Mouse (Mus musculus) intestine, embryonic 16.5 days (tissue): ENCODE measurements around the gene Ak4. TPM values are rescaled to one million over a fixed set of nuclear protein-coding genes. Genes with fewer than 3 reads are reported as not detected.
A peak's percentile ranks its signal among the peaks of the same experiment; 100 is the strongest.

Experiments used
- ATAC-seq: fragments of 200-750 bp; cut with Nextera tagmentation; 2 replicates; pipeline ENCODE4 v1.8.0; 2017; ENCODE audit warnings: moderate TSS enrichment, moderate library complexity
- H3K27ac ChIP-seq: fragments of 300-500 bp; sonication (generic); 2 replicates; pipeline ENCODE4 v1.5.1; 2014; ENCODE audit warnings: mild to moderate bottlenecking, low read length
- H3K27me3 ChIP-seq: fragments of 300-500 bp; sonication (generic); replicated peaks from 2 replicates; pipeline ENCODE4 v1.6.1; 2014; ENCODE audit warnings: low read length, control low read depth, mixed read lengths; ENCODE audit not compliant: control insufficient read depth, insufficient read depth
- H3K36me3 ChIP-seq: fragments of 300-500 bp; sonication (generic); 2 replicates; pipeline ENCODE4 v1.6.1; 2014; ENCODE audit warnings: low read length, control low read depth; ENCODE audit not compliant: control insufficient read depth, insufficient read depth
- H3K4me1 ChIP-seq: fragments of 300-500 bp; sonication (generic); 2 replicates; pipeline ENCODE4 v1.6.1; 2014; ENCODE audit warnings: low read length, control low read depth, mixed read lengths; ENCODE audit not compliant: control insufficient read depth, insufficient read depth
- H3K4me2 ChIP-seq: fragments of 300-500 bp; sonication (generic); 2 replicates; pipeline ENCODE4 v1.6.1; 2014; ENCODE audit warnings: low read depth, low read length, control low read depth
- H3K4me3 ChIP-seq: fragments of 300-500 bp; sonication (generic); 2 replicates; pipeline ENCODE4 v1.5.1; 2014; ENCODE audit warnings: mild to moderate bottlenecking, low read length
- H3K9ac ChIP-seq: fragments of 300-500 bp; sonication (generic); 2 replicates; pipeline ENCODE4 v1.6.1; 2014; ENCODE audit warnings: low read depth, low read length
- H3K9me3 ChIP-seq: fragments of 300-500 bp; sonication (generic); 2 replicates; pipeline ENCODE4 v1.6.1; 2016; ENCODE audit warnings: low read length, control low read depth; ENCODE audit not compliant: control insufficient read depth
- WGBS: fragments of 180-500 bp; shearing (Covaris S2); extraction: QIAGEN DNeasy Blood & Tissue Kit; methylation state at CpG from one replicate; pipeline ENCODE4 v1.1.7; 2014; 5-methylcytosine and 5-hydroxymethylcytosine counted together
- polyA plus RNA-seq: library from polyadenylated mRNA; unstranded; fragments of >200 nt; fragmentation: Nextera tagmentation; extraction: Ambion mirVana; gene quantifications from 2 replicates; pipeline ENCODE4 v1.2.1, GENCODE M21; 2015

Ak4 gene
- polyA plus RNA-seq, 1 experiment from 2014 or later = 19.9 TPM

- Histone ChIP-seq H3K36me3 (no peaks in the 10 kb centered on the region), H3K27ac (no peak overlapping the region), H3K9ac (no peak overlapping the region), H3K4me2 (no peak overlapping the region), H3K9me3 (no peaks in the 10 kb centered on the region), H3K4me3 (no peak overlapping the region), H3K4me1 (peaks cover 4% of the 10 kb centered on the region; the same call in 1 of the 2 replicates), H3K27me3 (no peaks in the 10 kb centered on the region; the same call in 1 of the 2 replicates)
- WGBS = 88% methylated on average over 11 of the region's 11 CpGs
- ATAC-seq = no peak
Observed at GRCm38 (mm10) chr4:101416966-101417365, 2.1 kb upstream of the Ak4 start.

- no peaks in the 10 kb centered on the region; the same call in 1 of the 2 replicates for H3K27me3 ChIP-seq
- no peaks in the 10 kb centered on the region for H3K9me3 ChIP-seq
- peak overlapping the region; percentile 97 for H3K4me2 ChIP-seq
- WGBS = 1% methylated on average over 78 of the region's 90 CpGs
- H3K36me3 ChIP-seq = no peaks in the 10 kb centered on the region
- H3K9ac ChIP-seq = peak overlapping the region; percentile 80
- ATAC-seq = peak; percentile 86
- peaks cover 4% of the 10 kb centered on the region; the same call in 1 of the 2 replicates for H3K4me1 ChIP-seq
- peak overlapping the region; percentile 78 for H3K4me3 ChIP-seq
- no peak overlapping the region for H3K27ac ChIP-seq
Observed at GRCm38 (mm10) chr4:101419911-101420880, 1.1 kb downstream of the Ak4 start.

- no peak for ATAC-seq
- H3K9ac ChIP-seq = no peak overlapping the region
- no peaks in the 10 kb centered on the region; the same call in 1 of the 2 replicates for H3K27me3 ChIP-seq
- no peak overlapping the region for H3K4me2 ChIP-seq
- 80% methylated on average over 10 of the region's 10 CpGs for WGBS
- H3K36me3 ChIP-seq = no peaks in the 10 kb centered on the region
- H3K4me1 ChIP-seq = peaks cover 4% of the 10 kb centered on the region; the same call in 1 of the 2 replicates
- H3K9me3 ChIP-seq = no peaks in the 10 kb centered on the region
- no peak overlapping the region for H3K27ac ChIP-seq
- H3K4me3 ChIP-seq = no peak overlapping the region
Observed at GRCm38 (mm10) chr4:101422996-101423395, 3.9 kb downstream of the Ak4 start.

- Histone ChIP-seq H3K36me3 (no peaks in the 10 kb centered on the region), H3K4me3 (no peak overlapping the region), H3K4me2 (no peak overlapping the region), H3K4me1 (peaks cover 4% of the 10 kb centered on the region; the same call in 1 of the 2 replicates), H3K9ac (no peak overlapping the region), H3K27ac (no peak overlapping the region), H3K9me3 (no peaks in the 10 kb centered on the region), H3K27me3 (no peaks in the 10 kb centered on the region; the same call in 1 of the 2 replicates)
- no peak for ATAC-seq
- 84% methylated on average over 5 of the region's 5 CpGs for WGBS
Observed at GRCm38 (mm10) chr4:101423571-101423970, 4.5 kb downstream of the Ak4 start.

- no peak overlapping the region for H3K27ac ChIP-seq
- no peak overlapping the region for H3K4me3 ChIP-seq
- ATAC-seq = no peak
Observed at GRCm38 (mm10) chr4:101424495-101424894, 5.4 kb downstream of the Ak4 start.

GRCm38 (mm10) chr4:101425119-101425518, 6.0 kb downstream of the Ak4 start:
- Histone ChIP-seq H3K4me3 (no peak overlapping the region), H3K27ac (no peak overlapping the region), H3K9ac (no peak overlapping the region), H3K4me1 (peaks cover 4% of the 10 kb centered on the region; the same call in 1 of the 2 replicates), H3K36me3 (no peaks in the 10 kb centered on the region), H3K27me3 (no peaks in the 10 kb centered on the region; the same call in 1 of the 2 replicates), H3K4me2 (no peak overlapping the region), H3K9me3 (no peaks in the 10 kb centered on the region)
- ATAC-seq = no peak
- 68% methylated on average over 5 of the region's 5 CpGs for WGBS

More at GRCm38 (mm10) chr4:101424495-101424894, 5.4 kb downstream of the Ak4 start:
- H3K9ac ChIP-seq = no peak overlapping the region
- H3K4me1 ChIP-seq = peaks cover 4% of the 10 kb centered on the region; the same call in 1 of the 2 replicates
- H3K9me3 ChIP-seq = no peaks in the 10 kb centered on the region
- 86% methylated on average over 3 of the region's 3 CpGs for WGBS
- H3K4me2 ChIP-seq = no peak overlapping the region
- no peaks in the 10 kb centered on the region for H3K36me3 ChIP-seq
- no peaks in the 10 kb centered on the region; the same call in 1 of the 2 replicates for H3K27me3 ChIP-seq

- no peak overlapping the region for H3K4me2 ChIP-seq
- 90% methylated on average over 3 of the region's 3 CpGs for WGBS
- H3K4me1 ChIP-seq = peaks cover under 1% of the 10 kb centered on the region; the same call in 1 of the 2 replicates
- no peaks in the 10 kb centered on the region; the same call in 1 of the 2 replicates for H3K27me3 ChIP-seq
- no peaks in the 10 kb centered on the region for H3K36me3 ChIP-seq
- no peak overlapping the region for H3K9ac ChIP-seq
- no peak for ATAC-seq
- no peak overlapping the region for H3K4me3 ChIP-seq
- no peak overlapping the region for H3K27ac ChIP-seq
- H3K9me3 ChIP-seq = no peaks in the 10 kb centered on the region
Observed at GRCm38 (mm10) chr4:101425666-101426065, 6.6 kb downstream of the Ak4 start.

GRCm38 (mm10) chr4:101426566-101426965, 7.5 kb downstream of the Ak4 start:
- WGBS = 89% methylated on average over 6 of the region's 6 CpGs
- no peak overlapping the region for H3K27ac ChIP-seq
- no peak for ATAC-seq

GRCm38 (mm10) chr4:101427886-101428680, 9.0 kb downstream of the Ak4 start:
- 85% methylated on average over 11 of the region's 11 CpGs for WGBS
- Histone ChIP-seq H3K4me1 (no peaks in the 10 kb centered on the region; the same call in 1 of the 2 replicates), H3K9ac (no peak overlapping the region), H3K27me3 (no peaks in the 10 kb centered on the region), H3K36me3 (no peaks in the 10 kb centered on the region), H3K27ac (no peak overlapping the region), H3K4me2 (no peak overlapping the region), H3K4me3 (no peak overlapping the region), H3K9me3 (no peaks in the 10 kb centered on the region)
- ATAC-seq = no peak

More at GRCm38 (mm10) chr4:101426566-101426965, 7.5 kb downstream of the Ak4 start:
- H3K4me3 ChIP-seq = no peak overlapping the region
- H3K4me1 ChIP-seq = no peaks in the 10 kb centered on the region; the same call in 1 of the 2 replicates
- no peaks in the 10 kb centered on the region for H3K36me3 ChIP-seq
- no peak overlapping the region for H3K9ac ChIP-seq
- no peaks in the 10 kb centered on the region for H3K9me3 ChIP-seq
- H3K4me2 ChIP-seq = no peak overlapping the region
- H3K27me3 ChIP-seq = no peaks in the 10 kb centered on the region; the same call in 1 of the 2 replicates
